Mouse (Mus musculus) layer of hippocampus, postnatal 36 days (tissue): Measurements from ENCODE around the gene Ifitm1. TPM values are rescaled to one million over a fixed set of nuclear protein-coding genes. Genes with fewer than 3 reads are reported as not detected.

Experiments used
- DNase-seq, 2 experiments: peaks; one replicate each; pipeline ENCODE4 v3.0.0; 2022
- total RNA-seq, 2 experiments: library from RNA; stranded (reverse); gene quantifications; 2 replicates each; pipeline ENCODE4 v1.2.3; 2021

The Ifitm1 gene
- total RNA-seq: 1 to 10 TPM; 1.6 to 3.8 TPM

DNA sequence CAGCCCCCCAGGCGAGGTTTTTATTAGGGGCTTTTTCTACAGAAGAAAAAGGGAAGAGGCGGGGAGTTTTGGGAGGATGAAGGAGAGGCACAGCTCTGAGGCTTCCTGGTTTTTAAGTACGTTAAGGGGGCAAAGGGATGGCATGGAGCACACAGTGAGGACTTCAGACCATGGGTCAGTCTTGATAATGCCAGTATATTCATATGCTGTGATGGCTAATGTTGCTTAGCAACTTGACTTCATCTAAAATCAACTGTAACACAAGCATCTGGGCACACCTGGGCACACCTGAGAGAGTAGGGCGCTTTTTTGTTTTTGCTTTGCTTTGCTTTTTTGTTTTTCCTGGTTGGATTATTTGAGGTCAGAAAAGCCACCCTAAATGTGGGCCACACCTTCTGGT, at the start of gene Ifitm1:
Gene Ifitm1 (plus strand): TSS at position 301 of the 400 bp plus-strand sequence.
- DNase-seq: no peak

GRCm38 (mm10) chr7:140919911-140920310, 47.1 kb upstream of the Ifitm1 start:
- DNase-seq: no peak

GRCm38 (mm10) chr7:140920418-140921029, 46.5 kb upstream of the Ifitm1 start, which contains the start of gene Nlrp6:
TSS of gene Nlrp6 (plus strand) at chr7:140920902.
- no peak for DNase-seq

- DNase-seq: no peak
These were observed 45.6 kb upstream of the Ifitm1 start for GRCm38 (mm10) chr7:140921225-140921975.

GRCm38 (mm10) chr7:140922398-140923069, 44.5 kb upstream of the Ifitm1 start:
- DNase-seq: peak; percentile 29 to 35

DNA sequence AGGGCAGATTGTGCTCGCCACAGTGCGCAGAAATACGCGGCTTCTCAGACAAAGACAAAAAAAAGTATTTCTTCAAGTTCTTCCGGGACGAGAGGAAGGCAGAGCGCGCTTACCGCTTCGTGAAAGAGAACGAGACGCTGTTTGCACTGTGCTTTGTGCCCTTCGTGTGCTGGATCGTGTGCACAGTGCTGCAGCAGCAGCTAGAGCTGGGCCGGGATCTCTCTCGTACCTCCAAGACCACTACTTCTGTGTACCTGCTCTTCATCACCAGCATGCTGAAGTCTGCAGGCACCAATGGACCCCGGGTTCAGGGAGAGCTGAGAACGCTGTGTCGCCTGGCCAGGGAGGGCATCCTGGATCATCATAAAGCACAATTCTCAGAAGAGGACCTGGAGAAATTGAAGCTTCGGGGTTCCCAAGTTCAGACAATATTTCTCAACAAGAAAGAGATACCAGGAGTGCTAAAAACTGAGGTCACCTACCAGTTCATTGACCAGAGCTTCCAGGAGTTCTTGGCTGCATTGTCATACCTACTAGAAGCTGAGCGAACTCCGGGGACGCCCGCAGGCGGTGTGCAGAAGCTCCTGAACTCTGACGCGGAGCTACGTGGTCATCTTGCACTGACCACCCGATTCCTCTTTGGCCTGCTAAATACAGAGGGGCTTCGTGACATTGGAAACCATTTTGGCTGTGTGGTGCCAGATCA, 43.8 kb upstream of the Ifitm1 start:
- DNase-seq: no peak

- DNase-seq: no peak
These were observed 39.8 kb upstream of the Ifitm1 start for GRCm38 (mm10) chr7:140927181-140927580.

DNA sequence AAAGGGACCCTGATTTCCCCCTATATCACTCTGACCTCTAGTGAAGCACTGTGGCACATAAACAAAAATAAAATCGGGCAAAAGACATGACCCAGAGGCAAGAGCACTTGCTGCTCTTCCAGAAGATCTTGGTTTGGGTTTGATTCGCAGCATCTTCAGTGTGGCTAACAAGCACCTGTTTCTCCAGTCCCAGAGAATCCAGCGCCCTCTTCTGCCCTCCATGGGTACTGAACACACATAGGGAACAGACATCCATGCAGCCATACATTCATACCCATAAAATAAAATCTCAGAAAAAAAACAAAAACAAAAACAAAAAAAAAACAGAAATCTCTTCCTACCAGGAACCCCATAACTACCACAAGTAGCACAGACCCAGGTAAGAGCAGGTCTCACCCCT, 28.6 kb upstream of the Ifitm1 start:
- no peak for DNase-seq

DNA sequence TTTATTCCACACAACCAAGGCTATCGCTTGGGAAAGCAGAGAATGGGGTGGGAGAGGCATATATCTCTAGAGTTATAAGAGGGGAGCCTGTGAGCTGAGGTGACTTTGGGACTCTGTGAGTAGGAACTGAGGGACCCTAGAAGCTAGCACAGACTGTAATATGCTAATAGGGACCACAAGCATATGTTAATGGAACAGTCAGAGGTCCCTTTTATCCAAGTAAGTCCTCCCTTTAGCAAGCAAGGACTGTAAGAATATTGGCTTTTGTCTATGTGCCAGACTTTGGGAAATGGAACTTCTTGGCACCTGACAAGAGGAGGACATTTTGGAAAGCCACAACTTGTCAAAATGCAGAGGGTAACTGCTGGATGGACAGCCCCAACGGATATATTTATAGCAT, 28.1 kb upstream of the Ifitm1 start:
- DNase-seq: no peak

GRCm38 (mm10) chr7:140939669-140940171, 27.3 kb upstream of the Ifitm1 start:
- DNase-seq: no peak

DNA sequence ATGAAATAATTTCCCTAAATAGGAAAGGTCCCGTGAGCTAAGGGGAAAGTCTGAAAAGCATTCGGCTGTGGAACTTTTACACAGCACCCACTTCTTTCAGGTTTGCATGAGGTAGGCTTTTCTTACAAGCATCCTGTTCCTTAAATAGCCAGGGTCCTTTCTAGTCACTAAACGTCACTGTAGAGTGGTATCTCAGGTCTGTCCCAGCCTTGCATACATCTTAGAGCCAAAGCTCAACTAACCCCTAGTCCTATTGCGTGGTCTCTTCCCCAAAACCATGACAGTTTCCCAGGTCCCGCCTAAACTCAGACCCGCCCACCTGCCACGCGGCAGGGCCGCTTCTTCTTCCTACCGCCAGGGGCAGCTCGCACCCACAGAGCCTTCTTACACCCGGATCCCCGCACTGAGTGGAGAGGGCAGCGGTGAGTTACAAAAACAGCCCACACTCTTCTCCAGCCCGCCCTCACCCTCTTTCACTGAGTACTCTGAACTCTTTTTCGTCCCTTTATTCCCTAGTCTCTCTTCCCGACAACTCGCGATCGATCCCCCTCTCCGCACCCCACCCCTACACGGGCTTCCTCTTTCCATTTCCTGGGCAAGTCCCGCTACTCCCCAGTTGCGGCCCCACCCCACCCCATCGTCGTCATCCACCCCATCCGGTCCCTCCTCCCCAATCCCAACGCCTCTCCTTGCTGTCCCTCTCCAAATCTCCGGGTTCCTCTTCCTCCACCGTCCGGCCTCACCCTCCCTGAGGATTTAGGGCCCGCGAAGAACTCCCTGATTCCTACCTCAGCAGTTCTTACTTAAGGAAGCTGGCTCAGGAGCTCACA, 25.6 kb upstream of the Ifitm1 start, which contains the start of gene Pgghg:
Gene Pgghg (plus strand): TSS at position 170 of the 830 bp plus-strand sequence.
- DNase-seq: peak; percentile 48 to 55

GRCm38 (mm10) chr7:140942341-140942740, 24.7 kb upstream of the Ifitm1 start:
- no peak for DNase-seq

DNA sequence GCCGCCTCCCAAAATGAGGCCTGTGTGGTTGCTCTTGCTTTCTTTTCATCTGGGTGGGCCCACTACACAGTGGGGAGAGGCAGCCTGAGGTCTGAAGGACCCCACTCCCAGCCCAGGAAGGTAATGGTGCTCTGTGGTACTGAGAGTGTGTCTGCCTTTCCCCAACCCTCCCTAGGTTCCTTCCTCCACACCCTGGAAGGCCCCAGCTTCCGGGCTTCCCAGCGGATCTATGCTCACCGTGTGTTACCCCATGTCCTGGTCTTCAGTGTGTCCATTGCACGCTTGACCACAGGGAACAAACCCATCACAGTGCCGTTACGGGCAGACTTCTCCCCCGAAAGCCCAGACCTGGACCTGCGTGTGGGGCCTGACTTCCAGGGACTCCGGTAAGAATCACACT, 24.2 kb upstream of the Ifitm1 start:
- DNase-seq: no peak

GRCm38 (mm10) chr7:140943356-140943755, 23.7 kb upstream of the Ifitm1 start:
- DNase-seq: no peak

- no peak for DNase-seq
These were observed 22.8 kb upstream of the Ifitm1 start for GRCm38 (mm10) chr7:140944236-140944635.

GRCm38 (mm10) chr7:140945247-140945646, 21.8 kb upstream of the Ifitm1 start:
- no peak for DNase-seq

- DNase-seq: no peak
These were observed 20.7 kb upstream of the Ifitm1 start for GRCm38 (mm10) chr7:140946311-140946710.

DNA sequence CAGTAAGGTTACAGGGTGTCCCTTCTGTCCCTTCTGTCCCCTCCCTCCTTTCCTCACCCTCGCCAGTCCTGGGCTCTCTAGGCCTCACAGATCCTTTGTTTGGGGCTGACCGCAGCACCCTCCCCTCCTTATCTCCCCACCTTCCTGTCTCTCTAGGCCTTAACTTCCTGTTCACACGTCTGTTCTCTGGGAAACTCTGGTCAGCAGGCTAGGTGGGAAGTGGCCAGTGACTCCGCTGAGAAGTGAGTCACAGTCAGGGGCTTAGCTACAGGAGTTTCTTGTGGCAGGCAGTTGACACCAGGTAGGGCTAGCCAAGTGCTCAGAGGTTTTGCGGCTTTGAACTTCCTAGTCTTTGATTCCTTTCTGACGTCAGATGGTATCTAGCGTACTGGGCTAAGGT, 20.0 kb upstream of the Ifitm1 start:
- no peak for DNase-seq

DNA sequence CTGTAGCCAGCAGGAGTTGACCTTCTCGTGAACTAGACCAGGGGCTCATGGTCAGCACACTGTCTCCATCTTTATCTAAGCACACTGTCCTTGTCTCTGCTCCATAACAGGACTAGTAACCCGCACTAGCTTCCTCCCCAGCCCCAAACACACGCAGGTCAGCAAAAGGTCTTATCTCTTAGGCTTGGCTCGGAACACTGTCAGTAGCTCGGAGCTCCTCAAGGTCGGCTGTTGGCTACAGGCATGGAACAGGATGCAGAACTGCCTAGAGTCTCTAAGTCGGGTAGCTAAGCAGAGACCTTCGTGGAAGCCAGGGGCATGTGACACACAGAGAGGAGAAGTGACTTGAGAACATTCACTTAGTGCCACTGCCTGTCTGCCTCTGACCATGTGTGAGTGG, 18.9 kb upstream of the Ifitm1 start:
- no peak for DNase-seq

- no peak for DNase-seq
These were observed 17.8 kb upstream of the Ifitm1 start for GRCm38 (mm10) chr7:140949255-140949654.

GRCm38 (mm10) chr7:140949824-140950530, 17.0 kb upstream of the Ifitm1 start, which contains the start of gene Ifitm5:
TSS of gene Ifitm5 (minus strand) at chr7:140950291.
- DNase-seq: no peak
